Mouse (Mus musculus) testis, adult 2 months (tissue): ENCODE results near the gene Etl4. TPM values are rescaled to one million over a fixed set of nuclear protein-coding genes. Genes with fewer than 3 reads are reported as not detected.

Source experiments
- H3K27ac ChIP-seq: fragments of 200-500 bp; 2 replicates; pipeline ENCODE4 v1.5.1; 2012; ENCODE audit warnings: low read depth, low read length; ENCODE audit not compliant: control insufficient read depth, insufficient read depth
- H3K27me3 ChIP-seq: fragments of 200-500 bp; 2 replicates; pipeline ENCODE4 v1.6.1; 2012; ENCODE audit warnings: mild to moderate bottlenecking, low read length, moderate library complexity; ENCODE audit not compliant: control insufficient read depth, insufficient read depth
- H3K36me3 ChIP-seq: fragments of 200-500 bp; 2 replicates; pipeline ENCODE4 v1.6.1; 2012; ENCODE audit warnings: mild to moderate bottlenecking, low read length; ENCODE audit not compliant: control insufficient read depth, insufficient read depth
- H3K4me1 ChIP-seq: fragments of 200-500 bp; 2 replicates; pipeline ENCODE4 v1.6.1; 2012; ENCODE audit warnings: low read length; ENCODE audit not compliant: control insufficient read depth, insufficient read depth
- H3K4me3 ChIP-seq: fragments of 200-500 bp; 2 replicates; pipeline ENCODE4 v1.5.1; 2012; ENCODE audit warnings: low read depth, mild to moderate bottlenecking, low read length, moderate library complexity, mixed read lengths; ENCODE audit not compliant: control insufficient read depth
- CTCF ChIP-seq: fragments of 200-500 bp; IDR thresholded peaks from 2 replicates; pipeline ENCODE4 v1.5.1; 2012; ENCODE audit warnings: low read depth, mild to moderate bottlenecking, inconsistent platforms, low read length, moderate library complexity; ENCODE audit not compliant: control insufficient read depth, insufficient read depth, insufficient replicate concordance
- POLR2A ChIP-seq: fragments of 200-500 bp; IDR thresholded peaks from 2 replicates; pipeline ENCODE4 v1.6.1; 2012; ENCODE audit warnings: low read depth, mild to moderate bottlenecking, inconsistent platforms, low read length, moderate library complexity; ENCODE audit not compliant: control insufficient read depth
- polyA plus RNA-seq: library from polyadenylated mRNA; depleted of rRNA; stranded (reverse); fragments of >200 nt; gene quantifications from 2 replicates; pipeline ENCODE4 v1.2.3, GENCODE M21; 2012

The Etl4 gene
- polyA plus RNA-seq, 1 experiment: 16.3 TPM

GRCm38 (mm10) chr2:20084781-20085180 lies 175.2 kb downstream of the Etl4 start:
- TF ChIP-seq POLR2A: no peak
- TF ChIP-seq CTCF: no peak
- Histone ChIP-seq H3K4me1 (no peaks in the 10 kb centered on the region), H3K36me3 (no peaks in the 10 kb centered on the region), H3K27ac (no peak overlapping the region), H3K4me3 (no peak overlapping the region), H3K27me3 (no peaks in the 10 kb centered on the region)

GRCm38 (mm10) chr2:20105456-20105855 lies 195.9 kb downstream of the Etl4 start:
- H3K4me3 ChIP-seq: no peak overlapping the region
- H3K4me1 ChIP-seq: no peaks in the 10 kb centered on the region
- H3K27me3 ChIP-seq: no peaks in the 10 kb centered on the region
- no peaks in the 10 kb centered on the region for H3K36me3 ChIP-seq
- TF ChIP-seq CTCF: no peak
- no peak for TF ChIP-seq POLR2A
- H3K27ac ChIP-seq: no peak overlapping the region

- H3K4me1 ChIP-seq: no peaks in the 10 kb centered on the region
- H3K27me3 ChIP-seq: no peaks in the 10 kb centered on the region
- no peak overlapping the region for H3K27ac ChIP-seq
- no peak overlapping the region for H3K4me3 ChIP-seq
- TF ChIP-seq CTCF: no peak
- TF ChIP-seq POLR2A: no peak
- H3K36me3 ChIP-seq: no peaks in the 10 kb centered on the region
Measured at GRCm38 (mm10) chr2:20111703-20112102, 202.1 kb downstream of the Etl4 start.

GRCm38 (mm10) chr2:20125914-20126313 lies 216.3 kb downstream of the Etl4 start:
- H3K27me3 ChIP-seq: no peaks in the 10 kb centered on the region
- H3K36me3 ChIP-seq: no peaks in the 10 kb centered on the region
- TF ChIP-seq CTCF: no peak
- no peak for TF ChIP-seq POLR2A
- H3K4me1 ChIP-seq: no peaks in the 10 kb centered on the region
- no peak overlapping the region for H3K27ac ChIP-seq
- no peak overlapping the region for H3K4me3 ChIP-seq

DNA sequence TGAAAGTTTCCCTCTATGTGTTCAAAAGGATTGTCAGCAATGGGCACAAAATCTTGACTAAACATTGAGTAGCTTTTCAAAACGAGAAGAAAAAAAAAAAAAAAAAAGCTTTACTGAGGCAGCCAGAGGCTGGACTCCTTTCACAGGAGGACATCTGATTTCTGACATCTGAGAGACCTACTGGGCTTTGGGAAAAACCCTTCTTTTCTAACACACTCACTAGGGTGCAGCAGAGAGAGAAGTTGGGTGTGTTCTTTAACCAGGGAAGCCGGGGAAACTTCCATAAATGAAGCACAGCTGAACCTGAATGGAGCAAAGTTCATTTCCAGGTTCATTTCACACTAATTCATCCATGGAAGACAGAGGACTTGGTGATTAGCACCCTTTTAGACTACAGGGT lies 222.2 kb downstream of the Etl4 start:
- Histone ChIP-seq H3K27ac (no peak overlapping the region), H3K27me3 (no peaks in the 10 kb centered on the region), H3K4me3 (no peak overlapping the region), H3K4me1 (no peaks in the 10 kb centered on the region), H3K36me3 (no peaks in the 10 kb centered on the region)
- TF ChIP-seq POLR2A (no peak), CTCF (no peak)

DNA sequence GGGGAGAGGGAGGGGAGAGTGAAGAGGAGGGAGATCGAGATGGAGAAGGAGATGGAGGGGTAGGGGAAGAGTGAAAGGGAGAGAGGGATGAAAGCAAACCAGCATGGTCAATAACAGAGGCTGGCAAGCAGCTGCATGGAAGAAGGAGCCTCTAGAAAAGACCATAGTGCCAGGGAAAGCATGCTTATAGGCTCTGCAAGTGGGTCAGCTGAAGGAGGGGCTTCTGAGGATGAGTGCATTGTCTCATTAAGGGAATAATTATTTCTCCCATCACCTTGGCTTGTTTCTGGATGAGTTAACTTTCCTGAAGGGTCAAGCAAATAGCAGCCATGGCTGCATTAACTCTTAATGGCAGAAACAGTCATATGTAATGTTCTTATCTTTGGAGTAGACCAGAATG lies 228.8 kb downstream of the Etl4 start:
- Histone ChIP-seq H3K4me1 (no peaks in the 10 kb centered on the region), H3K36me3 (no peaks in the 10 kb centered on the region), H3K27ac (no peak overlapping the region), H3K4me3 (no peak overlapping the region), H3K27me3 (no peaks in the 10 kb centered on the region)
- TF ChIP-seq POLR2A (no peak), CTCF (no peak)

- H3K36me3 ChIP-seq: no peaks in the 10 kb centered on the region
- no peaks in the 10 kb centered on the region for H3K4me1 ChIP-seq
- TF ChIP-seq CTCF: no peak
- no peak for TF ChIP-seq POLR2A
- H3K27me3 ChIP-seq: no peaks in the 10 kb centered on the region
- H3K4me3 ChIP-seq: no peak overlapping the region
- H3K27ac ChIP-seq: no peak overlapping the region
Measured at GRCm38 (mm10) chr2:20145368-20145767, 235.8 kb downstream of the Etl4 start.

- Histone ChIP-seq H3K27ac (no peak overlapping the region), H3K4me3 (no peak overlapping the region), H3K27me3 (no peaks in the 10 kb centered on the region), H3K4me1 (no peaks in the 10 kb centered on the region), H3K36me3 (no peaks in the 10 kb centered on the region)
- no peak for TF ChIP-seq POLR2A
- TF ChIP-seq CTCF: no peak
Measured at GRCm38 (mm10) chr2:20167073-20167472, 257.5 kb downstream of the Etl4 start.
